Mouse (Mus musculus): ENCODE results near the gene Polr2j.

GRCm38 (mm10) chr5:136078136-136078535 is 38.3 kb upstream of the Polr2j start:
- TF ChIP-seq POLR2A (IDR thresholded peaks at IDR 0.05; ENCODE audit: control insufficient read depth, low read depth, low read length) (no peak), CTCF (IDR thresholded peaks at IDR 0.05; ENCODE audit: control insufficient read depth, insufficient read depth, insufficient replicate concordance, low read depth, low read length) (no peak)

Measured in testis, adult 2 months (tissue).